Mouse (Mus musculus) megakaryocyte, embryonic 14.5 days (primary cell): Measurements from ENCODE around the gene Vac14. TPM values are rescaled to one million over a fixed set of nuclear protein-coding genes. Genes with fewer than 3 reads are reported as not detected.

Source experiments
- H3K27me3 ChIP-seq: replicated peaks from 2 replicates; pipeline ENCODE3; 2012; ENCODE audit warnings: inconsistent platforms
- H3K36me3 ChIP-seq: replicated peaks from 2 replicates; pipeline ENCODE3; 2012; ENCODE audit warnings: low read length, inconsistent platforms, mixed read lengths
- H3K4me1 ChIP-seq: 2 replicates; pipeline ENCODE4 v1.6.1; 2012; ENCODE audit warnings: inconsistent platforms
- H3K4me3 ChIP-seq: replicated peaks from 2 replicates; pipeline ENCODE3; 2012; ENCODE audit warnings: moderate library complexity, mild to moderate bottlenecking, inconsistent platforms
- H3K9me3 ChIP-seq: 2 replicates; pipeline ENCODE4 v1.6.1; 2012; ENCODE audit warnings: inconsistent platforms
- FLI1 ChIP-seq: IDR thresholded peaks from 2 replicates; pipeline ENCODE4 v1.6.1; 2012; ENCODE audit warnings: low read length, inconsistent platforms, mixed read lengths
- GATA1 ChIP-seq: IDR thresholded peaks from 3 replicates; pipeline ENCODE4 v1.6.1; 2012; ENCODE audit warnings: mixed read lengths, low read length, inconsistent platforms, borderline replicate concordance
- polyA plus RNA-seq: library from polyadenylated mRNA; stranded (reverse); fragments of >175 nt; gene quantifications from 2 replicates; pipeline ENCODE4 v1.2.3, GENCODE M21; 2012; ENCODE audit warnings: low replicate concordance; ENCODE audit not compliant: insufficient read depth

Gene Vac14
- polyA plus RNA-seq, 1 experiment: 36.1 TPM

DNA sequence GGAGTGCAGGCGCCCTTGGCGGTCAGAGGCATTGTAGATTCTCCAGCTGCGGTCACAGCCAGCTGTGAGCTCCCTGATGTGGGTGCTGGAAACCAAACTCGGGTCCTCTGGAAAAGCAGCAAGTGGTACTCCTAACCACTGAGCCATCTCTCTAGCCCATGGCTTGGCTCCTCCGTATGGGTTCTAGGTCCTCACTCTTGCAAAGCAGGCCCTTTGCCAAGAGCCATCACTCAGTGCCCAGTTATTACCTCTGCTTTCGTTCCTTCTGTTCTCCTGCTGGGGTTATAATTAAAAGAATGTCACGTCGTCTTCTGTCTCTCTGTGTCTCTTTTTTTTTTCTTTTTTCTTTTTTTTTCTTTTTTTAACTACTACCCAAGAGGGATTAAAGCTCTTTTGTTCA lies 114.7 kb downstream of the Vac14 start:
- H3K4me1 ChIP-seq: peaks cover 39% of the 10 kb centered on the region
- no peak overlapping the region for H3K4me3 ChIP-seq
- no peaks in the 10 kb centered on the region for H3K27me3 ChIP-seq
- no peaks in the 10 kb centered on the region for H3K9me3 ChIP-seq
- TF ChIP-seq FLI1 (no peak), GATA1 (no peak)
- H3K36me3 ChIP-seq: peaks cover 100% of the 10 kb centered on the region

DNA sequence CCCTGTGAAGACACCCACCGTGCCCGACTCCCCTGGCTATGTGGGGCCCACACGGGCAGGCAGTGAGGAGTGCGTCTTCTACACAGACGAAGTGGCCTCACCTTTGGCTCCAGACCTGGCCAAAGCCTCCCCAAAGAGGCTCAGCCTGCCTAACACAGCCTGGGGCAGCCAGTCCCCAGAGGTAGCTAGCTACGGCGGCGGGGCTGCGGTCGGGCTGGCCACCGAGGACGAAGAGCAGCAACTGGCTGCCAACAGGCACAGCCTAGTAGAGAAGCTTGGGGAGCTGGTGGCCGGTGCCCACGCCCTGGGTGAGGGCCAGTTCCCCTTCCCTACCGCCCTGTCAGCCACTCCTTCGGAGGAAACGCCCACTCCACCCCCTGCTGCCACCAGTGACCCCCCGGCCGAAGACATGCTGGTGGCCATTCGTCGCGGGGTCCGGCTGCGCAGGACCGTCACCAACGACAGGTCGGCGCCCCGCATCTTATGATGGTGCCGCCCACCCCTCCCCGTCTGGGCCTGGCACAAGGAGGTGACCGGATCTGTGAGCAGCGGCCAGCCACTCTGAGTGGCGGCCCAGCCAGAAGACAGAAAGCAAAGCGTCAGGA lies 120.3 kb downstream of the Vac14 start:
- no peak for TF ChIP-seq GATA1
- TF ChIP-seq FLI1: no peak
- H3K4me3 ChIP-seq: no peak overlapping the region
- peaks cover 57% of the 10 kb centered on the region for H3K4me1 ChIP-seq
- no peaks in the 10 kb centered on the region for H3K9me3 ChIP-seq
- H3K36me3 ChIP-seq: peaks cover 86% of the 10 kb centered on the region
- H3K27me3 ChIP-seq: no peaks in the 10 kb centered on the region

GRCm38 (mm10) chr8:110740629-110741175 lies 122.3 kb downstream of the Vac14 start:
- H3K9me3 ChIP-seq: no peaks in the 10 kb centered on the region
- H3K4me1 ChIP-seq: peaks cover 65% of the 10 kb centered on the region
- H3K27me3 ChIP-seq: no peaks in the 10 kb centered on the region
- TF ChIP-seq GATA1 (no peak), FLI1 (no peak)
- peaks cover 66% of the 10 kb centered on the region for H3K36me3 ChIP-seq
- no peak overlapping the region for H3K4me3 ChIP-seq

- no peaks in the 10 kb centered on the region for H3K9me3 ChIP-seq
- H3K36me3 ChIP-seq: peaks cover 54% of the 10 kb centered on the region
- H3K27me3 ChIP-seq: peaks cover 2% of the 10 kb centered on the region
- TF ChIP-seq FLI1 (no peak), GATA1 (no peak)
- H3K4me1 ChIP-seq: peaks cover 72% of the 10 kb centered on the region
- H3K4me3 ChIP-seq: no peak overlapping the region
Observed at GRCm38 (mm10) chr8:110741816-110742451, 123.5 kb downstream of the Vac14 start.

DNA sequence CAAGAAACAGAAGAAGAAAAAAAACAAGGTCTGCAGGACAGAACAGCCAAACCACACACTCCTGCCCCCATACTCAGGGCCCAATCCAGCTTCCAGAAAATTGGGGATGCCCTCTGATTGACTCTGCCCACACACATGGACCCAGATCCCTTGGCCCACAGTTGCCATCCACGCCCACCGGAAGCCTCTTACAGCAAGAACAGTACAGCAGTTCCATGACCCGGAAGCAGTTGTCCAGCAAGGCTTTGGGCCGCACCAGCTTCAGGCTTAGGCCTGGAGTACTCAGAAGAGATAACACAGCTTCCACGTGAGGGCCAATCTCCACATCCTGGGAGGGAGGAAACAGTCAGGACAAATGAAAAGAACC lies 124.0 kb downstream of the Vac14 start:
- no peaks in the 10 kb centered on the region for H3K9me3 ChIP-seq
- peaks cover 49% of the 10 kb centered on the region for H3K36me3 ChIP-seq
- H3K4me1 ChIP-seq: peaks cover 74% of the 10 kb centered on the region
- TF ChIP-seq FLI1: no peak
- TF ChIP-seq GATA1: no peak
- H3K27me3 ChIP-seq: peaks cover 2% of the 10 kb centered on the region
- H3K4me3 ChIP-seq: no peak overlapping the region

DNA sequence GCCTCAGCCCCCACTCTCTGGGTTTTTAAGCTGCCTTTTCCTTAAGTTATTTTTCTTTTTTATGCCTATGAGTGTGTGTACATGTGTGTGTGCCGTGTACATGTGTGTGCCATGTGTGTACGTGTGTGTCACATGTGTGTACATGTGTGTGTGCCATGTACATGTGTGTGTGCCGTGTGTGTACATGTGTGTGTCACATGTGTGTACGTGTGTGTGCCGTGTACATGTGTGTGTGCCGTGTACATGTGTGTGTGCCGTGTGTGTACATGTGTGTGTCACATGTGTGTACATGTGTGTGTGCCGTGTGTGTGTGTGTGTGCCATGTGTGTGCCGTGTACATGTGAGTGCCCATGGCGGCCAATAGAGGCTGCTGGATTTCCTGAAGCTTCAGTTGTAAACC lies 126.8 kb downstream of the Vac14 start:
- H3K27me3 ChIP-seq: peaks cover 13% of the 10 kb centered on the region
- no peaks in the 10 kb centered on the region for H3K9me3 ChIP-seq
- TF ChIP-seq FLI1: no peak
- TF ChIP-seq GATA1: peak; percentile 35; the same call in 1 of the 3 replicates
- peaks cover 50% of the 10 kb centered on the region for H3K4me1 ChIP-seq
- peak overlapping the region; percentile 69 for H3K4me3 ChIP-seq
- H3K36me3 ChIP-seq: peaks cover 22% of the 10 kb centered on the region

DNA sequence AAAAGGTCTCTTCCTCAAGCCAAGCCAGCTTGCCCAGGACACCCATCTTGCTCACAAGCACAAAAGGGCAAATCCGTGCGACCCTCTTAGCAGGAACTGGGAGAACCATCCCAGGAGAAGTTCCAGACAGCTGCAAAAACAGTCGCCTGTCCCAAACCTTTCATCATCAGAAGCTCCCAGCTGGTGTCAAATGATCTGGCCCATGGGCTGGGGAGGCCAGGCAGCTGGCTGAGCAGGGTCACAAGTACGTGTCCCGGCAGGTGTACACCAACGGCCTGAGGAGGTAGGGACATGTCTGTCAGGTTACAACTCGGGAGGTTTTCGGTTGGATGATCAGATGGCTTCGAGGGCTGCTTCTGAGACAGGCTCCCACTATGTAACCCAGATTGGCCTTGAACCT lies 128.3 kb downstream of the Vac14 start:
- H3K4me3 ChIP-seq: no peak overlapping the region
- peaks cover 9% of the 10 kb centered on the region for H3K36me3 ChIP-seq
- H3K9me3 ChIP-seq: no peaks in the 10 kb centered on the region
- H3K4me1 ChIP-seq: peaks cover 48% of the 10 kb centered on the region
- TF ChIP-seq GATA1: no peak
- no peak for TF ChIP-seq FLI1
- peaks cover 16% of the 10 kb centered on the region for H3K27me3 ChIP-seq

DNA sequence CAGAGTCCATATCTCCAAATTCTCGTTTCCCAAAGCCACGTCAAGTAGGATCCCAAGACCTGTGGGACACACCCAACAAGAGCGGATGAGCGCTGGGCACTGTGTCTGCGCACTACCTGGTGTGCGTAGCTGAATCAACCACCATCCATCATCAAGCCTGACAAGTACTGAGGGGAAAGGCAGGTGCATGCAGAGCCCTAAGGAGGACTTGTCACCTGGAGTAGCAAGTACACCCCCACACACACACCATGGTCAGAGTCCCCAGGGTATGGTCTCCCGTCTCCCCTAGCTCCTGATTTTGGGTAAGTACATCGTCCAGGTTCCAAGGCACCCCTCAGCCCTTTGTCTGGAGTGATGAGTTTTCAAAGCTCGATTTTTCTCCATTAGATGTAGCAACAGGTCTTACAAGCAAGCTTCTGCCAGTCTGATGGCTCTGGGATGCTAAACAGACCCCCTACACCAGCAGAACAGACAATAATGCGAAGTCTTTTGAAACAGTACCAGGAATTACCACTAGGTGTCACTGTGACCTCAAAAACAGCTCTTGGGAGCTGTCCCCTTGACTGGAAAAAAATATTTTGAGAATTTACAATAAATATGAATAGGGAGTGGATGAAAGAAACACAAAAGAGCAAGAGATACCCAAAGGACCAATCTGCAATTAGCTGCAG lies 131.2 kb downstream of the Vac14 start:
- Histone ChIP-seq H3K9me3 (no peaks in the 10 kb centered on the region), H3K4me1 (peaks cover 44% of the 10 kb centered on the region), H3K27me3 (peaks cover 20% of the 10 kb centered on the region), H3K4me3 (no peak overlapping the region), H3K36me3 (no peaks in the 10 kb centered on the region)
- TF ChIP-seq FLI1 (no peak), GATA1 (no peak)

GRCm38 (mm10) chr8:110750269-110750668 lies 131.9 kb downstream of the Vac14 start:
- no peak overlapping the region for H3K4me3 ChIP-seq
- H3K36me3 ChIP-seq: no peaks in the 10 kb centered on the region
- TF ChIP-seq FLI1: no peak
- no peak for TF ChIP-seq GATA1
- peaks cover 48% of the 10 kb centered on the region for H3K4me1 ChIP-seq
- H3K27me3 ChIP-seq: peaks cover 23% of the 10 kb centered on the region
- no peaks in the 10 kb centered on the region for H3K9me3 ChIP-seq

DNA sequence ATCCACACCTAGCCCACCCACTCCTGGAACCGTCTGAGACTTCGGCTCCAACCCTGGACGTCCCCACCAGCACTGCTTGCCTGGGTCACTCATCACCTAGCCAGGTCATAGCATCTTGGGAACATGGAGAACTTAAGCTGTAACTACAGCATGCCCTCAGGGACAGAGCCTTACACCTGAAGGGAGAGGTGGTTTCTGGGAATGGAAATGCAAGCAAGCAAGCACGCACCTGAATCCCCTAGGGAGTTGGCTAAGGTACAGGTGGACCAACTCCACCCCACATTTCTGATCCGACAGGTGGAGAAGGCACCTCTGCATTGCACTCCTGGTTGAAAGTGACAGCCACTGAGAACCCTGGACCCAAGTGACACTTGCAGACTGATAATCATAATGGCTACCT lies 133.1 kb downstream of the Vac14 start:
- peaks cover 53% of the 10 kb centered on the region for H3K4me1 ChIP-seq
- no peak overlapping the region for H3K4me3 ChIP-seq
- no peaks in the 10 kb centered on the region for H3K36me3 ChIP-seq
- H3K27me3 ChIP-seq: peaks cover 25% of the 10 kb centered on the region
- no peaks in the 10 kb centered on the region for H3K9me3 ChIP-seq
- TF ChIP-seq FLI1 (no peak), GATA1 (no peak)
